Mouse (Mus musculus) neural tube, embryonic 11.5 days (tissue): ENCODE measurements around the gene Tmem19. TPM values are rescaled to one million over a fixed set of nuclear protein-coding genes. Genes with fewer than 3 reads are reported as not detected.

Experiments
- ATAC-seq: fragments of 200-750 bp; cut with Nextera tagmentation; 2 replicates; pipeline ENCODE4 v1.8.0; 2017; ENCODE audit warnings: moderate number of reproducible peaks, mild to moderate bottlenecking, moderate TSS enrichment, moderate library complexity; ENCODE audit not compliant: insufficient read depth, low FRiP score, low TSS enrichment
- DNase-seq: peaks from one replicate; pipeline ENCODE4 v3.0.0-alpha.2; 2015; ENCODE audit warnings: low spot score
- H3K27ac ChIP-seq: fragments of 300-500 bp; sonication (generic); 2 replicates; pipeline ENCODE4 v1.5.1; 2014; ENCODE audit warnings: low read depth, mild to moderate bottlenecking, low read length
- H3K27me3 ChIP-seq: fragments of 300-500 bp; sonication (generic); 2 replicates; pipeline ENCODE4 v1.6.1; 2014; ENCODE audit warnings: mild to moderate bottlenecking, low read length, mixed read lengths; ENCODE audit not compliant: control insufficient read depth, insufficient read depth
- H3K36me3 ChIP-seq: fragments of 300-500 bp; sonication (generic); 2 replicates; pipeline ENCODE4 v1.6.1; 2014; ENCODE audit warnings: mild to moderate bottlenecking, low read length, moderate library complexity, mixed read lengths; ENCODE audit not compliant: control insufficient read depth, insufficient read depth
- H3K4me1 ChIP-seq: fragments of 300-500 bp; sonication (generic); 2 replicates; pipeline ENCODE4 v1.6.1; 2014; ENCODE audit warnings: low read length, mixed read lengths; ENCODE audit not compliant: control insufficient read depth, insufficient read depth
- H3K4me2 ChIP-seq: fragments of 300-500 bp; sonication (generic); 2 replicates; pipeline ENCODE4 v1.6.1; 2014; ENCODE audit warnings: low read depth, mild to moderate bottlenecking, moderate library complexity
- H3K4me3 ChIP-seq: fragments of 300-500 bp; sonication (generic); 2 replicates; pipeline ENCODE4 v1.5.1; 2014; ENCODE audit warnings: low read depth, low read length
- H3K9ac ChIP-seq: fragments of 300-500 bp; sonication (generic); 2 replicates; pipeline ENCODE4 v1.6.1; 2014; ENCODE audit warnings: mild to moderate bottlenecking, low read length
- H3K9me3 ChIP-seq: fragments of 300-500 bp; sonication (generic); 2 replicates; pipeline ENCODE4 v1.6.1; 2016; ENCODE audit warnings: low read length; ENCODE audit not compliant: control insufficient read depth
- WGBS: fragments of 180-500 bp; shearing (Covaris S2); extraction: QIAGEN DNeasy Blood & Tissue Kit; methylation state at CpG from one replicate; pipeline ENCODE4 v1.1.7; 2014; 5-methylcytosine and 5-hydroxymethylcytosine counted together
- polyA plus RNA-seq: library from polyadenylated mRNA; unstranded; fragments of >200 nt; fragmentation: Nextera tagmentation; extraction: Ambion mirVana; gene quantifications from 2 replicates; pipeline ENCODE4 v1.2.1, GENCODE M21; 2014

Gene Tmem19
- polyA plus RNA-seq, 1 experiment from 2014 or later, result 36.7 TPM

DNA sequence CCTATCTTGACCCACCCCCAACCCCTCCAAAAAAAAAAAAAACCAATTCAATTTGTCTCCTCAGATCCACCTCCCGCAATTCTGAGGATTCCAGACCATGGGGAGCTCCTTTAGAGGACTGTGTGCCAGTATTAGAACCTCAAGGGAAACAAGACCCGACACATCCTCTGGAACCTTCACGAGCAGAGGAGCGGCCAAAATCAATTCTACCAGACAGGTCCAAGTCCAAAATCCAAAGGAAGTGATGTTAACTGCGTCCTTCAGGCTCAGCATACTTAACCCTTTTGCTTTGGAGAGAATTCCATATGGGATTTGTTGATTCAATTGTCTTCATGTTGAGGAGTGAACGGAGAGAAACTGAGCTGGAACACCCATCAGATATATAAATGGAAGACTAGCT lies 7.3 kb downstream of the Tmem19 start:
- H3K27ac ChIP-seq, result no peak overlapping the region
- no peaks in the 10 kb centered on the region for H3K4me1 ChIP-seq
- H3K36me3 ChIP-seq, result no peaks in the 10 kb centered on the region
- no peaks in the 10 kb centered on the region for H3K9me3 ChIP-seq
- no peak overlapping the region for H3K4me2 ChIP-seq
- no peak overlapping the region for H3K9ac ChIP-seq
- DNase-seq (no peak), ATAC-seq (no peak)
- H3K4me3 ChIP-seq, result no peak overlapping the region
- H3K27me3 ChIP-seq, result no peaks in the 10 kb centered on the region
- 95% methylated on average over 6 of the region's 6 CpGs for WGBS

DNA sequence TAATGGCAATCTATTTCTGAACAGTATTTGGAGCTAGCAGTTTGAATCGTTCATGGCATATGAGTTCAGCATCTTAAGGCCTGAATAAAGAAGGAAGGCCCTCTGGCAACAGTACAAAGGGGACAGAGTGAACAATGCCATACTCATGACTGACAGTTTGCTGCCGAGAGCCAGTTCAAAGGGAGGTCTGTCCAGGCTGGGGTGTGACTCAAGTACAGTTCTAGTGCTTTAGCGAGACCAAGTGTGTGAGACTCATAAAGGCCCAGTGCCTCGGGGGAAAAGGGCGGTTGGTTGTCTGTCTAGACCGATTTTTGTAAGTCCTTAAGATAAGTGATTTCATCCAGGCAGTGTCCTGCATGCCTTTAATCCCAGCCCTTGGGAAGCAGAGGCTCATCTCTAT lies 7.7 kb downstream of the Tmem19 start:
- Histone ChIP-seq H3K27ac (no peak overlapping the region), H3K4me2 (no peak overlapping the region), H3K9me3 (no peaks in the 10 kb centered on the region), H3K4me3 (no peak overlapping the region), H3K9ac (no peak overlapping the region), H3K27me3 (no peaks in the 10 kb centered on the region), H3K4me1 (no peaks in the 10 kb centered on the region), H3K36me3 (no peaks in the 10 kb centered on the region)
- DNase-seq (no peak), ATAC-seq (no peak)
- 74% methylated on average over 6 of the region's 6 CpGs for WGBS

DNA sequence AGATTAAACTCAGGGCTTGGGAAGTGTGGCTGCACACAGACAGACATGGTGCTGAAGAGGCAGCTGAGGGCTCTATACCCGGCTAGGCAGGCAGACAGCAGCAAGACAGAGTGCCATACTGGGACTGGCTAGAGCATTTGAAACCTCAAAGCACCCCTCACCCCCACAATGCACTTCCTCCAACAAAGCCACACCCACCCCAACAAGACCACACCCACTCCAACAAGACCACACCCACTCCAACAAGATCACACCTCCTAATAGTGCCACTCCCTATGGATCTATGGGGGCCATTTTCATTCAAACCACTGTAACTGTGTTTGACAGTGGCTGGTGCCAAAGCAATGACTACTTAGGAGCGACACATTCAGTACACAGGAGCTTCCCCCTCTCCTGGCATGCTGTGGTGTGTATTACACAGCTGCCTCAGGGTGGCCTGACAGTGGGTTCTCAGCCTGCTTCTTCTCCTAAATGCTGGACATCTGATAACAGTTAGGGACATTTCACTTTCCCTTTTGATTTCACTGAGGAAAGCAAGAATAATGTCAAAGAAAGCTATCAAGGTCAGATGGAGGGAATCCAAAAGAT lies 11.4 kb downstream of the Tmem19 start:
- DNase-seq (no peak), ATAC-seq (no peak)
- no peaks in the 10 kb centered on the region for H3K27me3 ChIP-seq
- no peak overlapping the region for H3K9ac ChIP-seq
- H3K9me3 ChIP-seq, result no peaks in the 10 kb centered on the region
- no peaks in the 10 kb centered on the region for H3K36me3 ChIP-seq
- H3K4me2 ChIP-seq, result no peak overlapping the region
- WGBS, result 61% methylated on average over 2 of the region's 2 CpGs
- no peaks in the 10 kb centered on the region for H3K4me1 ChIP-seq
- no peak overlapping the region for H3K27ac ChIP-seq
- H3K4me3 ChIP-seq, result no peak overlapping the region

DNA sequence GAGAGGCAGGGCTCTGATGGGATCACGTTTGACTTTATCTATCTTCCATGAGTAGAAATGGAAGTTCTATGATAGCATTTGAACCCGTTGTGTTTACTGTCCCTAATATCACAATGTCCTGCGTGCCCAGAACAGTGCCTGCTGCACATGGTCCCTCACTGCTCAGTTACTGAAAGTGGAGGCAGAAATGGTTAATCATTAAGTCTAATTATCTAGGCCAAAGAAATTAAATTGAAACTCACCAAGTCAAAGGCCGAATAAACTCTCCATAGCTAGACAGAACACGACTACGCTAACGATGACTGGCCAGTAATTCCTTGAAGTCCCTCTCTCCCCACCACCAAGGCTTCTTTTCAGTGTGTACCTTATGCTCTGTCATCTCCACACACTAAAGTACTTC lies 12.8 kb downstream of the Tmem19 start:
- H3K9ac ChIP-seq, result no peak overlapping the region
- no peak for ATAC-seq
- no peaks in the 10 kb centered on the region for H3K27me3 ChIP-seq
- H3K36me3 ChIP-seq, result peaks cover 3% of the 10 kb centered on the region; the same call in 1 of the 2 replicates
- no peak overlapping the region for H3K4me3 ChIP-seq
- no peak overlapping the region for H3K27ac ChIP-seq
- DNase-seq, result no peak
- H3K4me2 ChIP-seq, result no peak overlapping the region
- no peaks in the 10 kb centered on the region for H3K4me1 ChIP-seq
- 88% methylated on average over 7 of the region's 7 CpGs for WGBS
- H3K9me3 ChIP-seq, result no peaks in the 10 kb centered on the region

DNA sequence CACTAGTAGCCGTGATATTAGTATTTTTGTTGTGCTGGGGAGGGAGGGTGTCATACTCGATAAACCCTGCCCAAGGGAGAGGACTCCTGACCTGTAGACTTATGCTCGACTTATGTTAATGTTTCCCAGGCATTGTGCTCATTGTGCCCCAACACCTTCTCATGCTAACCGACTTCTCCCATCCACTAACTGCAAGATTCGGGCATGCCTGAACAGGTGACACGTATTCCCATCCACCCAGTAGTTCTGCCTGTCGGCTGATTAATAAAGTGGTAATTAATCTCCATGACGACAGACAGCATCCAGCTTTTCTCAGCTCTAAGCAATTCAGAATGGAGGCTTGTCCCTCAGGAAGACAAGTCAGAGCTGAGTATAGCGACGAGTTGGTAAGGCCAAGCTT lies 13.3 kb downstream of the Tmem19 start:
- 79% methylated on average over 10 of the region's 10 CpGs for WGBS
- peaks cover 3% of the 10 kb centered on the region; the same call in 1 of the 2 replicates for H3K36me3 ChIP-seq
- H3K4me1 ChIP-seq, result no peaks in the 10 kb centered on the region
- no peak for DNase-seq
- ATAC-seq, result no peak
- H3K9me3 ChIP-seq, result no peaks in the 10 kb centered on the region
- no peak overlapping the region for H3K27ac ChIP-seq
- no peaks in the 10 kb centered on the region for H3K27me3 ChIP-seq
- H3K4me3 ChIP-seq, result no peak overlapping the region
- no peak overlapping the region for H3K9ac ChIP-seq
- no peak overlapping the region for H3K4me2 ChIP-seq

DNA sequence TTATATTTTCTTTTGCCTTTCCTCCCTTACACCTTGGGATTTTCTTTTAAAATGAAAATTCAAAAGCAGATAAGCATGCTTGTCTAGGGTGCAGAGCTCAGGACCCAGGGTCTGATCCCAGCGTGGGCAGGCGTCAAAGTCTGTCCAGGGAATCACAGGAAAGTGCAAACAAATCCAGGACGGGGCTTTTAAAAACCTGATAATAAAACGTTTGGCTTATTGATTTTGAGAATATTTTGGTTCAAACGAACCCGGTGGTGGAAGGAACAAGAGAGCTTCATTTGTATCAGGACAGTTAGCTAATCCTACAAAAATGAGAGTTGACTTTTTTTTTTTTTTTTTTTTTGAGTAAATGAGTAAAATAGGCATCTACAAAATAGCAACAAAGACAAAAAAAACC lies 14.2 kb downstream of the Tmem19 start:
- no peak overlapping the region for H3K27ac ChIP-seq
- no peak for DNase-seq
- H3K9me3 ChIP-seq, result no peaks in the 10 kb centered on the region
- WGBS, result 82% methylated on average over 6 of the region's 6 CpGs
- no peak overlapping the region for H3K9ac ChIP-seq
- peaks cover 3% of the 10 kb centered on the region; the same call in 1 of the 2 replicates for H3K36me3 ChIP-seq
- ATAC-seq, result no peak
- no peaks in the 10 kb centered on the region for H3K4me1 ChIP-seq
- H3K27me3 ChIP-seq, result no peaks in the 10 kb centered on the region
- no peak overlapping the region for H3K4me3 ChIP-seq
- H3K4me2 ChIP-seq, result no peak overlapping the region

DNA sequence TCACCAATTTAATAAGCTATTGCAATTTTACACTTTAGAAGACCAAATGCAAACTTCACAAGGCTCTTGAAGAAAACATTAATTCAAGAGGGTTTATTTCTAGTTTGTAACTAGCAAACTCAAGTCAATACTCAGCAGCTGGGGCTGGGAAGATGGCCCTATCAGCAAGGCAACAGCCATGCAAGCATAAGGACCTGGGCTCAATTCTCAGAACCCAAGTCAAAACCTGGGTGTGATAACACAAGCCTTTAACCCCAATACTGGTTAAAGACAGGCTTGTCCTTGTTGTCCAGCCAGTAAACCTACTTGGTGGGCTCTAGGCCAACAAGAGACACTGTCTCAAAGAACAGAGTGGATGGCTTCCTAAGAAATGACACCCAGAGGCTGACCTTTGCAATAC lies 15.9 kb downstream of the Tmem19 start:
- H3K27ac ChIP-seq, result no peak overlapping the region
- H3K4me3 ChIP-seq, result no peak overlapping the region
- DNase-seq (no peak), ATAC-seq (no peak)
- no peak overlapping the region for H3K4me2 ChIP-seq
- H3K27me3 ChIP-seq, result no peaks in the 10 kb centered on the region
- H3K4me1 ChIP-seq, result no peaks in the 10 kb centered on the region
- peaks cover 3% of the 10 kb centered on the region; the same call in 1 of the 2 replicates for H3K36me3 ChIP-seq
- H3K9me3 ChIP-seq, result no peaks in the 10 kb centered on the region
- H3K9ac ChIP-seq, result no peak overlapping the region

DNA sequence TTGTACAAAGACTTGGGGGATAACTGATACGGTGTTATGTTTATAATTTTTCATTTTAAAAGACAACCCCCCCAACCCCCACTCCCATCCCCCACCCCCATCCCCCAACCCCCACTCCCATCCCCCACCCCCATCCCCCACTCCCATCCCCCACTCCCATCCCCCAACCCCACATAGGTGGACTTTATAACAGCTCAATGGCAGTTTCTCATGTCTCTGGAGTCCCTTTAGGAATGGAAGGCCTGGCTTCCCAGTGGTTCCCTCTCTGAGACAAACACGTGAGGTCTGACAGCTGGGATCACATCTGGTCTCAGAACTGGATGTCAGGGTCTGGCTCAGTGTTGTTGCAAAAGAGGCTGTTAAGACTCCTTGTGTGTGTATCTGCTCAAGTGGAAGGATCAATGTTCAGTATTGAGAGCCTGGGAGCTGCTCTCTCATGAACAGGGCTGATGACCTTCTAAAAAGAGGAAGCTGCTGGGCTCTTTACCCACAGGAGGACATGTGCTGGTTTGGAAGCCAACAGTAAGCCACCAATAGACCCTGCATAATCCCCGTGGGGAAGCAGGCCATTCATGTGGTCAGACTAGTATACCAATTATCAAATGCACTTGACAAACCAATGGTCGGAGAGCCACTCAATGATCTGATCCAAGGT lies 19.4 kb downstream of the Tmem19 start:
- Histone ChIP-seq H3K27ac (no peak overlapping the region), H3K36me3 (peaks cover 3% of the 10 kb centered on the region)

DNA sequence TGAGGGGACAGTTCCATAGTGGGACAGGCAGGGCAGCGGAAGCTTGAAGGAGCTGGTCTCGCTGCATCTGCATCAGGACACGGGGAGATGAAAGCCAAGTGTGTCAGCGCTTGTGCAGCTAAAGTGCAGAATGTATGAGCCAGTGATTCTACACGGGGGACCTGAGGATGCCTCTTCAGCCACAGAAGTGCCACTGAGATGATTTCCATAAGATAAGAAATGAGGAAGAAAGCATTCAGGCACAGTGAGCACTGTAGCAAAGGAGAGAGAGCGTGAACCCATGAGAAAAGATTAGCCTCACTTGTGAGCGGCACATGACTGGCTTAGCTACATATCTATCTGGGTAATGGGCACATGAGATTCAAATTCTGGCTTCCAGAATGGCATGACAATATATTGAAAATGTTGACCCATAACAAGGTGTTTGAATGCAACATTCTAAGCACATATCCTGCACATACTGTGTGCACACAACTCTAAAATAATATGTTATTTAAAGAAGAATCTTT lies 22.4 kb downstream of the Tmem19 start:
- H3K4me3 ChIP-seq, result no peak overlapping the region
- no peak overlapping the region for H3K4me2 ChIP-seq
- H3K4me1 ChIP-seq, result no peaks in the 10 kb centered on the region
- H3K9ac ChIP-seq, result no peak overlapping the region
- no peaks in the 10 kb centered on the region; the same call in 1 of the 2 replicates for H3K36me3 ChIP-seq
- 95% methylated on average over 7 of the region's 7 CpGs for WGBS
- H3K9me3 ChIP-seq, result no peaks in the 10 kb centered on the region
- no peaks in the 10 kb centered on the region for H3K27me3 ChIP-seq
- DNase-seq (no peak), ATAC-seq (no peak)
- H3K27ac ChIP-seq, result no peak overlapping the region

More for the DNA sequence above, 19.4 kb downstream of the Tmem19 start:
- no peaks in the 10 kb centered on the region for H3K27me3 ChIP-seq
- ATAC-seq, result no peak
- no peak for DNase-seq
- H3K4me2 ChIP-seq, result no peak overlapping the region
- H3K4me3 ChIP-seq, result no peak overlapping the region
- 88% methylated on average over 4 of the region's 4 CpGs for WGBS
- H3K9ac ChIP-seq, result no peak overlapping the region
- no peaks in the 10 kb centered on the region for H3K9me3 ChIP-seq
- H3K4me1 ChIP-seq, result no peaks in the 10 kb centered on the region
